Mouse (Mus musculus): ENCODE data around the gene Ung.

- TF ChIP-seq EP300 (optimal IDR thresholded peaks at IDR 0.05) (no peak), CTCF (IDR thresholded peaks at IDR 0.05; ENCODE audit: low read depth) (no peak)
These were observed 17.1 kb downstream of the Ung start for GRCm38 (mm10) chr5:114147043-114147972.

Measured in stomach, postnatal 0 days (tissue).